Mouse (Mus musculus) liver, embryonic 15.5 days (tissue): ENCODE measurements at regions not wholly inside any gene's neighbourhood (a gene's known extent, or its start where the extent isn't known, plus 50 kb on each side); places are given as distances from the start of the nearest gene placed in this dataset. TPM values are rescaled to one million over a fixed set of nuclear protein-coding genes. Genes with fewer than 3 reads are reported as not detected.

Experiments used
- ATAC-seq: fragments of 200-750 bp; cut with Nextera tagmentation; 2 replicates; pipeline ENCODE4 v1.8.0; 2017; ENCODE audit warnings: moderate number of reproducible peaks, mild to moderate bottlenecking, moderate library complexity; ENCODE audit not compliant: insufficient read depth
- H3K27ac ChIP-seq: fragments of 300-500 bp; sonication (generic); replicated peaks from 2 replicates; pipeline ENCODE4 v1.5.1; 2015; ENCODE audit warnings: mild to moderate bottlenecking, inconsistent platforms
- H3K27me3 ChIP-seq: fragments of 300-500 bp; sonication (generic); 2 replicates; pipeline ENCODE4 v1.6.1; 2015; ENCODE audit warnings: mild to moderate bottlenecking, inconsistent platforms
- H3K36me3 ChIP-seq: fragments of 300-500 bp; sonication (generic); replicated peaks from 2 replicates; pipeline ENCODE4 v1.6.1; 2015; ENCODE audit warnings: moderate library complexity, mild to moderate bottlenecking, inconsistent platforms
- H3K4me1 ChIP-seq: fragments of 300-500 bp; sonication (generic); replicated peaks from 2 replicates; pipeline ENCODE4 v1.6.1; 2015; ENCODE audit warnings: inconsistent platforms
- H3K4me2 ChIP-seq: fragments of 300-500 bp; sonication (generic); 2 replicates; pipeline ENCODE4 v1.6.1; 2015; ENCODE audit warnings: moderate library complexity, mild to moderate bottlenecking, inconsistent platforms
- H3K4me3 ChIP-seq: fragments of 300-500 bp; sonication (generic); replicated peaks from 2 replicates; pipeline ENCODE4 v1.5.1; 2015; ENCODE audit warnings: mild to moderate bottlenecking, inconsistent platforms
- H3K9ac ChIP-seq: fragments of 300-500 bp; sonication (generic); 2 replicates; pipeline ENCODE4 v1.6.1; 2015; ENCODE audit warnings: moderate library complexity, mild to moderate bottlenecking, inconsistent platforms
- H3K9me3 ChIP-seq: fragments of 300-500 bp; sonication (generic); replicated peaks from 2 replicates; pipeline ENCODE4 v1.6.1; 2016; ENCODE audit warnings: inconsistent platforms
- WGBS: fragments of 180-500 bp; shearing (Covaris S2); methylation state at CpG from one replicate; pipeline ENCODE4 v1.1.7; 2015; ENCODE audit warnings: mixed read lengths; ENCODE audit not compliant: insufficient replicate concordance; 5-methylcytosine and 5-hydroxymethylcytosine counted together
- microRNA-seq: library from miRNA; unstranded; fragments of <30 nt; microRNA quantifications from one replicate; pipeline ENCODE4, GENCODE M21; 2016

DNA sequence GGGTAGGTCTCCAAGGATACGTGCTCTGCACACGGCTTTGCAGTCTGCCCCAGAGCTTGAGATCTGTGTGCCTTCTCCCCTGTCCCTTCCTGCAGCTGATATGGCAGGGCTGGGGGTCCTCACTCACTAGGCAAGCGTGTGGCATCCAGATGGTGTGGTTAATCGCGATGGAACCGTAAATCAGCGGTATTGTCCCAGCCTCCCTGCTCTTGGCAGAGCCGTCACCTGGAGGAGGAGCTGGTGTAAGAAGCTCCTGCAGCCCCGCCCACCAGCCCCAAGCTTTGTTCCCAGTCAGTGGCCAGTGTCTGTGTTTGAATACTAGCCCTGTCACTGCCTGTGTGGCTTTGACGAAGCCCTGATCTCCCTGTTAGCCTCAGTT is 65.8 kb downstream of the Cstad start:
- Histone ChIP-seq H3K9me3 (no peaks in the 10 kb centered on the region), H3K4me1 (peaks cover 33% of the 10 kb centered on the region), H3K4me2 (no peak overlapping the region), H3K27me3 (peaks cover 10% of the 10 kb centered on the region), H3K36me3 (no peaks in the 10 kb centered on the region), H3K4me3 (no peak overlapping the region), H3K9ac (no peak overlapping the region), H3K27ac (no peak overlapping the region)
- no peak for ATAC-seq
- WGBS, result 33% methylated on average over 10 of the region's 10 CpGs

GRCm38 (mm10) chr2:30659836-30660612 is 65.2 kb downstream of the Cstad start:
- no peak overlapping the region for H3K4me2 ChIP-seq
- no peak overlapping the region for H3K9ac ChIP-seq
- H3K27ac ChIP-seq, result 0 out of 2 replicates have a peak overlapping the region, but pooled peaks have one; percentile 60

DNA sequence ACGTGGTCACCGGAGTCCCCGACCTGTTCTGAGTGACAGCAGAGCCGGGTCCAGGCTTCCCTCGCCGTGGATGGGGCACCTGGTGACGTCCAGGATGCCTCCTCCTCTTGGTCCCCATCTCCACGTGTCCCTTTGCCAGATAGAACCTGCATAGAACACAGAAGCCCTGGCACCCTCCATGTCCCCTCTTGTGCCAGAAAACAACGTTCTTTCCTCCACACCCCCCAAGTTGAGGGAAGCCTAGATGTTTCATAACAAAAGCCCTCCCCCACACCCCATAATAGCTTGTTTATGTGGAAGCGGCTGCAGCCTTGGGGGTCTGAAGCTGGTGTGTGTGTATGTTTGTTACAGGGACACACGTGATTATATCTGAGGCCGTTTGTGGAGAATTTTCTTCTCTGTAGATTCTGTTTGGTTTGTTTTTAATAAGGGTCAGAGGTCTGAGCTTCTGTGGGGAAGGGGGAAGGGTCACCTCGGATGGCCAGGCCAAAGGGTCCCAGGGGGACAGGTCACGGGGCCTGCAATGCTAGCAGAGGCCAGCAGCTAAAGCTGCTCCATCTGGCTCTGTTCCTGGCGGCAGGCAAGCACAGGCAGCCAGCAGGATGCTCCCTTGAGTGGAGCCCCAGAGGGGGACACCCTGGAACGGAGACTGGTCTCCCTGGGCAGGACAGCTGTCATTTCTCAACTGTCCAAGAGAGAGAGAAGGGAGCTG is 64.2 kb downstream of the Cstad start:
- Histone ChIP-seq H3K27me3 (peaks cover 17% of the 10 kb centered on the region), H3K4me2 (peak overlapping the region; percentile 92), H3K9ac (peak overlapping the region; percentile 51), H3K27ac (peak overlapping the region; percentile 60), H3K4me1 (peaks cover 33% of the 10 kb centered on the region), H3K4me3 (peak overlapping the region; percentile 66), H3K36me3 (no peaks in the 10 kb centered on the region), H3K9me3 (no peaks in the 10 kb centered on the region)
- ATAC-seq, result peak; percentile 38
- WGBS, result 14% methylated on average over 16 of the region's 16 CpGs

More at GRCm38 (mm10) chr2:30659836-30660612, 65.2 kb downstream of the Cstad start:
- WGBS, result 47% methylated on average over 11 of the region's 11 CpGs
- Histone ChIP-seq H3K27me3 (peaks cover 12% of the 10 kb centered on the region), H3K4me3 (no peak overlapping the region), H3K4me1 (peaks cover 33% of the 10 kb centered on the region), H3K9me3 (no peaks in the 10 kb centered on the region), H3K36me3 (no peaks in the 10 kb centered on the region)
- no peak for ATAC-seq

Small RNAs in the stretch of these regions (microRNA-seq; reads per million reads assigned to microRNA genes)
- gene Mir3089, result not detected
